1 mouse cellular context compared by ENCODE assay signal in the genomic region with DNA sequence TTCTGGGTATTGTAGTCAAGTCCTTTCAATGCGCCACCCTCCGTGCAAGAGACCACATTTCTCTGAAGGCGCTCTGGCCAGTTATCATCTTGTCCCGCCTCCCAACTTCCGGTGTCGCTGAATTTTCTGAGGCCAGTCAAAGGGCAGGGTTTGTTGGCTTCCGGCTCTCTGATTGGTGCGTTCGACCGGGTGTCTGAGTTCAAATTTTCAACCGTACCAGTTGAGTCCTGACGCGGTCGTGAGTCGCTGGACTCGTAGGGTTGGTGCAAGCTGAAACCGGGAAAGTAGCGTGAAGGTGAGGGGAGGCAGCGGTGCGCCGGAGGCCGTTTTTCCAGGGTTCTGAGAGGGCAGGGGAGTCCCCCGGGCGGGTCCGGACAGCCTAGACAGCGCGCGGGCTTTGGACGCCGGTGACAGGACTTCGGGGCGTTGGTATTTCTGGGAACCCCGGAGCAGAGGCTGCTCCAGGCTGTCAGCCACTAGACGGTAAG.
TF ChIP-seq lines count a peak whose summit lies in the region.

Gene Tpx2 (plus strand): TSS at position 150 of the 488 bp plus-strand sequence.

TF ChIP-seq in MEL, 35 proteins besides CTCF, POLR2A, EP300 and RAD21 (continued from another document):
- TF ChIP-seq NRF1 (IDR thresholded peaks at IDR 0.05; ENCODE audit: insufficient read depth, low read depth, low read length, poor library complexity, severe bottlenecking) (0 out of 2 replicates have a peak, but pooled peaks have one; percentile 7), MYB (IDR thresholded peaks at IDR 0.05; ENCODE audit: low read depth, low read length) (no peak), BHLHE40 (IDR thresholded peaks at IDR 0.05; ENCODE audit: borderline replicate concordance, low read depth, low read length) (no peak), RCOR1 (IDR thresholded peaks at IDR 0.05; ENCODE audit: low read depth, low read length) (no peak), MEF2A (IDR thresholded peaks at IDR 0.05; ENCODE audit: extremely low read depth, insufficient replicate concordance, low read depth, low read length, poor library complexity, severe bottlenecking) (no peak), POLR2AphosphoS2 (IDR thresholded peaks at IDR 0.05; ENCODE audit: low read length) (peak; percentile 90), ELF1 (IDR thresholded peaks at IDR 0.05; ENCODE audit: low read depth, low read length) (peak; percentile 58; the same call in 1 of the 2 replicates), POLR2AphosphoS5 (IDR thresholded peaks at IDR 0.05; ENCODE audit: borderline replicate concordance, low read depth, low read length) (no peak)
TF ChIP-seq in MEL: peak in this region for 15.
